ENCODE assay signal across 25 mouse cellular contexts in genomic region chr19:59366724-59367123, GRCm38 (mm10). TPM values are rescaled to one million over a fixed set of nuclear protein-coding genes. Genes with fewer than 3 reads are reported as not detected.
DNase-seq lines count a peak whose midpoint lies in the region; ATAC-seq lines count a peak whose summit lies in the region.
"Had no signal": no experiment of that assay in that cellular context is flagged by ENCODE, and none has a peak within 500 bp of the region (broad histone marks: within the 10 kb centered on the region; RNA-seq: fewer than 3 reads in every experiment).

No protein-coding gene starts in this region.

- no peak overlapping the region for H3K27ac ChIP-seq in intestine, embryonic 14.5 days (ENCODE audit: low read depth)
- no peak overlapping the region; the same call in 1 of the 2 replicates for H3K27ac ChIP-seq in intestine, embryonic 16.5 days (ENCODE audit: low read length)
- H3K27ac ChIP-seq: embryonic facial prominence, embryonic 10.5 days; embryonic facial prominence, embryonic 12.5 days; forebrain, embryonic 12.5 days had no signal

- no peaks in the 10 kb centered on the region for H3K27me3 ChIP-seq in intestine, embryonic 14.5 days (replicated peaks; ENCODE audit: control insufficient read depth, insufficient read depth, low read length)
- H3K27me3 ChIP-seq in intestine, embryonic 16.5 days (replicated peaks; ENCODE audit: control insufficient read depth, insufficient read depth, low read length): no peaks in the 10 kb centered on the region
- H3K27me3 ChIP-seq: CH12.LX; embryonic facial prominence, embryonic 12.5 days had no signal

- no peaks in the 10 kb centered on the region for H3K36me3 ChIP-seq in intestine, embryonic 14.5 days (ENCODE audit: control insufficient read depth, insufficient read depth, low read length)
- no peaks in the 10 kb centered on the region for H3K36me3 ChIP-seq in intestine, embryonic 16.5 days (ENCODE audit: control insufficient read depth, insufficient read depth, low read length)
- H3K36me3 ChIP-seq: embryonic facial prominence, embryonic 10.5 days; embryonic facial prominence, embryonic 12.5 days; forebrain, embryonic 12.5 days; G1E had no signal

- 60% methylated on average over 3 of the region's 3 CpGs for WGBS in intestine, embryonic 14.5 days
- WGBS in intestine, embryonic 16.5 days: 45% methylated on average over 3 of the region's 3 CpGs
- WGBS in large intestine, adult 2 months: 25% methylated on average over 3 of the region's 3 CpGs

- no peak overlapping the region for H3K4me2 ChIP-seq in intestine, embryonic 14.5 days (ENCODE audit: low read length)
- H3K4me2 ChIP-seq in intestine, embryonic 16.5 days (ENCODE audit: low read depth, low read length): no peak overlapping the region
- H3K4me2 ChIP-seq: embryonic facial prominence, embryonic 12.5 days; forebrain, embryonic 12.5 days had no signal

- H3K9me3 ChIP-seq in intestine, embryonic 14.5 days (ENCODE audit: control insufficient read depth, low read length): no peaks in the 10 kb centered on the region
- H3K9me3 ChIP-seq in intestine, embryonic 16.5 days (ENCODE audit: control insufficient read depth, low read length): no peaks in the 10 kb centered on the region
- H3K9me3 ChIP-seq: embryonic facial prominence, embryonic 10.5 days; embryonic facial prominence, embryonic 12.5 days; forebrain, embryonic 12.5 days; G1E had no signal

- H3K4me1 ChIP-seq in intestine, embryonic 14.5 days (replicated peaks; ENCODE audit: control insufficient read depth, insufficient read depth, low read length): 0 out of 2 replicates have a peak, but pooled peaks cover 3% of the 10 kb centered on the region
- H3K4me1 ChIP-seq in intestine, embryonic 16.5 days (ENCODE audit: control insufficient read depth, insufficient read depth, low read length): peaks cover 9% of the 10 kb centered on the region
- H3K4me1 ChIP-seq: embryonic facial prominence, embryonic 12.5 days had no signal

- DNase-seq in intestine, embryonic 14.5 days (ENCODE audit: low spot score): no peak
- peak; percentile 80 for DNase-seq in large intestine, adult 2 months (ENCODE audit: low read depth, low spot score)
- DNase-seq in layer of hippocampus, adult 18-20 months (ENCODE audit: low spot score in 2 of 2): no peak
- no peak for DNase-seq in kidney, postnatal 25 days
- DNase-seq: adrenal gland, adult 8-10 months; adrenal gland, postnatal 14 days; adrenal gland, postnatal 36 days; B cell, adult 2 months; cerebellum, adult 11-12 months; cerebellum, adult 2 months; cerebellum, adult 9-10 months; cerebellum, postnatal 10 days; cerebellum, postnatal 25 days; forebrain, postnatal 0 days had no signal

- no peak overlapping the region for H3K4me3 ChIP-seq in intestine, embryonic 14.5 days (ENCODE audit: low read depth, low read length)
- H3K4me3 ChIP-seq in intestine, embryonic 16.5 days (ENCODE audit: low read length): no peak overlapping the region
- H3K4me3 ChIP-seq: embryonic facial prominence, embryonic 10.5 days; embryonic facial prominence, embryonic 12.5 days; forebrain, embryonic 12.5 days had no signal

- ATAC-seq in intestine, embryonic 14.5 days (replicated peaks; ENCODE audit: low FRiP score, low TSS enrichment, low read depth): peak; percentile 78; the same call in 1 of the 2 replicates
- peak; percentile 84 for ATAC-seq in intestine, embryonic 16.5 days
- ATAC-seq in inflammation-experienced regulatory T-cells, adult 6 months: no peak
- ATAC-seq: activated CD4-positive, CD25-positive, alpha-beta regulatory T cell, adult 4 months; CD4-positive, CD25-positive, alpha-beta regulatory T cell, adult 4 months; forebrain, embryonic 14.5 days; forebrain, postnatal 0 days; Patski had no signal

- no peak overlapping the region for H3K9ac ChIP-seq in intestine, embryonic 14.5 days (ENCODE audit: low read length)
- no peak overlapping the region for H3K9ac ChIP-seq in intestine, embryonic 16.5 days (ENCODE audit: low read depth, low read length)
- H3K9ac ChIP-seq: embryonic facial prominence, embryonic 12.5 days; forebrain, embryonic 12.5 days; forebrain, postnatal 0 days had no signal

RNA-seq across cellular contexts. Expression of gene Pdzd8, which starts 21.1 kb away (rescaled TPM):
- 15.5 and 16.6 TPM in 2 replicates for polyA plus RNA-seq in intestine, embryonic 14.5 days (2014; fragmentation: Nextera tagmentation; extraction: Ambion mirVana)
- 5.9 and 6.9 TPM in 2 replicates for polyA plus RNA-seq in intestine, embryonic 16.5 days (2015; fragmentation: Nextera tagmentation; extraction: Ambion mirVana)
- 3.6 and 8.1 TPM in 2 replicates for polyA plus RNA-seq in large intestine, adult 2 months (2012; rRNA removed)
- 1 to 10 TPM; 8.1 to 9.6 (median 8.4) TPM for polyA plus RNA-seq in inflammation-experienced regulatory T-cells, adult 6 months (2017; shearing (Covaris generic))
- total RNA-seq in layer of hippocampus, adult 18-20 months (2021): 10 to 100 TPM; 49.7 to 52.6 TPM

RNA-seq across cellular contexts. Expression of gene Rps12-ps3, which starts 44.6 kb away (rescaled TPM):
- 43.2 and 55.6 TPM in 2 replicates for polyA plus RNA-seq in intestine, embryonic 14.5 days (2014; fragmentation: Nextera tagmentation; extraction: Ambion mirVana)
- polyA plus RNA-seq in intestine, embryonic 16.5 days (2015; fragmentation: Nextera tagmentation; extraction: Ambion mirVana): 14.2 and 16.4 TPM in 2 replicates
- polyA plus RNA-seq in large intestine, adult 2 months (2012; rRNA removed): 4,852 and 5,272 TPM in 2 replicates
- 100 to 1,000 TPM; 126 to 609 (median 598) TPM for polyA plus RNA-seq in inflammation-experienced regulatory T-cells, adult 6 months (2017; shearing (Covaris generic))
- 100 to 1,000 TPM; 290 to 310 TPM for total RNA-seq in layer of hippocampus, adult 18-20 months (2021)
